Mouse (Mus musculus): Measurements from ENCODE around the gene Stard8. TPM values are rescaled to one million over a fixed set of nuclear protein-coding genes. Genes with fewer than 3 reads are reported as not detected.

Stard8 gene
- polyA plus RNA-seq, 1 experiment from 2014 or later, result 6.7 TPM

GRCm38 (mm10) chrX:99015705-99016104, 12.7 kb downstream of the Stard8 start:
- Histone ChIP-seq H3K9ac (replicated peaks) (no peak overlapping the region), H3K9me3 (no peaks in the 10 kb centered on the region), H3K27me3 (peaks cover 55% of the 10 kb centered on the region), H3K4me2 (no peak overlapping the region), H3K4me3 (replicated peaks) (no peak overlapping the region), H3K36me3 (no peaks in the 10 kb centered on the region), H3K4me1 (replicated peaks) (peaks cover 5% of the 10 kb centered on the region; the same call in 1 of the 2 replicates), H3K27ac (no peak overlapping the region)
- whole genome bisulfite sequencing, result 87% methylated on average over 2 of the region's 2 CpGs
- no peak for ATAC-seq (ENCODE audit: insufficient number of reproducible peaks, insufficient read depth, low FRiP score, low TSS enrichment, low read depth)

DNA sequence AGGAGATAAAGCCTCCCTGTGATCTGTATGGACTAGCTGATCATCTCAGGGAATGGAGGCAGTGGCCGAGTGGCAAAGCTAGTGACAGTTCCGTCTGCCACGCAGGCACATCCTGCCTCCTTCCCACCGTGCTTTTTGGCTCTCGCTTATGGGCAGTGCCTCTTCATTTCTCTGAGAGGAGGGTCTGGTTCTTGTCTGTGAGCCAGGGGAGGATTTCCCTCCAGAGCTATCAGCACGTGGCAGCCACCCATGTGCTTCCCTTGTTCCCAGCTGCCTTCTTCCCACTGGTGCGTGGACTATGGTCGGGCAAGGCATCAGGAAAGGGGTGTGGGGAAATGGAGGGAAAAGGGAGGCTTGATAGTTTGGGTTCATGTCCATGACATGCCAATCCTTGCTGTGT, 13.9 kb downstream of the Stard8 start:
- Histone ChIP-seq H3K4me1 (replicated peaks) (peaks cover 5% of the 10 kb centered on the region; the same call in 1 of the 2 replicates), H3K9ac (replicated peaks) (no peak overlapping the region), H3K4me2 (no peak overlapping the region), H3K27me3 (peaks cover 58% of the 10 kb centered on the region), H3K36me3 (no peaks in the 10 kb centered on the region), H3K27ac (no peak overlapping the region), H3K9me3 (no peaks in the 10 kb centered on the region), H3K4me3 (replicated peaks) (no peak overlapping the region)
- 69% methylated on average over 8 of the region's 8 CpGs for WGBS
- no peak for ATAC-seq (ENCODE audit: insufficient number of reproducible peaks, insufficient read depth, low FRiP score, low TSS enrichment, low read depth)

GRCm38 (mm10) chrX:99017874-99018273, 14.8 kb downstream of the Stard8 start:
- Histone ChIP-seq H3K4me2 (no peak overlapping the region), H3K27me3 (peaks cover 59% of the 10 kb centered on the region), H3K27ac (no peak overlapping the region), H3K36me3 (no peaks in the 10 kb centered on the region), H3K9me3 (no peaks in the 10 kb centered on the region), H3K9ac (replicated peaks) (no peak overlapping the region), H3K4me3 (replicated peaks) (no peak overlapping the region), H3K4me1 (replicated peaks) (peaks cover 5% of the 10 kb centered on the region; the same call in 1 of the 2 replicates)
- no peak for ATAC-seq (ENCODE audit: insufficient number of reproducible peaks, insufficient read depth, low FRiP score, low TSS enrichment, low read depth)
- WGBS, result 86% methylated on average over 6 of the region's 6 CpGs

DNA sequence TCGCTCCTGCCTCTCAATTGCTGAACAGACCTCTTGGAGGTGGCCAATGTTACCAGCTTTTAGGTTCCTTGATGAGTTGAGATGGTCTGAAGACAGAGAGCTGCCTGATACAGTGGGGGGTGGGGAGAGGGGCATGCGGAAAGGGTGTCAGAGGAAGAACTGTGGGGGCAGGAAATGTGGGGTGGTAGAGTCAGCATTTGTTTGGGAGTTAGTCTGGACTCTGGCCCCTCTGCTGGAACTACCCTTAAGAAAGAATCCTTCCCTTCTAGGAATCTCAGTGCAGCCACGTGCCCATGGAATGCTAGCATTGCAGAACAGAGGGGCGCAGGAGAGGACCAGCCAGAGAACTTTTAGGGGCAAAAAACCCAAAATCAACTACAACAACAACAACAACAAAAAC, 16.3 kb downstream of the Stard8 start:
- Histone ChIP-seq H3K4me3 (replicated peaks) (no peak overlapping the region), H3K4me1 (replicated peaks) (peaks cover 5% of the 10 kb centered on the region; the same call in 1 of the 2 replicates), H3K36me3 (no peaks in the 10 kb centered on the region), H3K27ac (0 out of 2 replicates have a peak overlapping the region, but pooled peaks have one; percentile 17), H3K9me3 (no peaks in the 10 kb centered on the region), H3K27me3 (peaks cover 69% of the 10 kb centered on the region), H3K9ac (replicated peaks) (no peak overlapping the region), H3K4me2 (no peak overlapping the region)
- ATAC-seq (ENCODE audit: insufficient number of reproducible peaks, insufficient read depth, low FRiP score, low TSS enrichment, low read depth), result no peak
- 78% methylated on average over 4 of the region's 4 CpGs for WGBS

GRCm38 (mm10) chrX:99020215-99020614, 17.2 kb downstream of the Stard8 start:
- Histone ChIP-seq H3K9ac (replicated peaks) (no peak overlapping the region), H3K4me1 (replicated peaks) (peaks cover 5% of the 10 kb centered on the region; the same call in 1 of the 2 replicates), H3K9me3 (no peaks in the 10 kb centered on the region), H3K27me3 (peaks cover 73% of the 10 kb centered on the region), H3K4me2 (no peak overlapping the region), H3K4me3 (replicated peaks) (no peak overlapping the region), H3K27ac (peak overlapping the region; percentile 70), H3K36me3 (no peaks in the 10 kb centered on the region)
- WGBS, result 33% methylated on average over 4 of the region's 4 CpGs
- peak; percentile 75 for ATAC-seq (ENCODE audit: insufficient number of reproducible peaks, insufficient read depth, low FRiP score, low TSS enrichment, low read depth)

DNA sequence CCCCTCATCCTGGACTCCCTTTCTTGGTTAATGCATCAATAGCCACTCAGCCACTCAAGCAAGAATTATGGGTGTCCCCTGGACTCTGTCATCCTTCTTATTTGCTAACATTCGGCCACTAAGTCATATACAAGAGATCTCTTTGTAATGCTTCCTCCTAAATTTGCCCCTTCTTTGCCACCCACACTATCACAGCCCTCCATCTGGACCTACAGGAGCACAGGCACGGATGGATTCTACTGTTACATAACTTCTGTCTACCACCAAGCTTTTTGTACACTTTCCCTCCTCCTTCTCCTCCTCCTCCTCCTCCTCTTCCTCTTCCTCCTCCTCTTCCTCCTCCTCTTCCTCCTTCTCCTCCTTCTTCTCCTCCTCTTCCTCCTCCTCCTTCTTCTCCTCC, 18.5 kb downstream of the Stard8 start:
- no peak overlapping the region for H3K4me2 ChIP-seq
- no peaks in the 10 kb centered on the region for H3K9me3 ChIP-seq
- H3K4me1 ChIP-seq (replicated peaks), result peaks cover 5% of the 10 kb centered on the region; the same call in 1 of the 2 replicates
- no peak overlapping the region for H3K9ac ChIP-seq (replicated peaks)
- peaks cover 81% of the 10 kb centered on the region for H3K27me3 ChIP-seq
- H3K4me3 ChIP-seq (replicated peaks), result no peak overlapping the region
- H3K36me3 ChIP-seq, result no peaks in the 10 kb centered on the region
- ATAC-seq (ENCODE audit: insufficient number of reproducible peaks, insufficient read depth, low FRiP score, low TSS enrichment, low read depth), result no peak
- 73% methylated on average over 2 of the region's 2 CpGs for WGBS
- H3K27ac ChIP-seq, result no peak overlapping the region

DNA sequence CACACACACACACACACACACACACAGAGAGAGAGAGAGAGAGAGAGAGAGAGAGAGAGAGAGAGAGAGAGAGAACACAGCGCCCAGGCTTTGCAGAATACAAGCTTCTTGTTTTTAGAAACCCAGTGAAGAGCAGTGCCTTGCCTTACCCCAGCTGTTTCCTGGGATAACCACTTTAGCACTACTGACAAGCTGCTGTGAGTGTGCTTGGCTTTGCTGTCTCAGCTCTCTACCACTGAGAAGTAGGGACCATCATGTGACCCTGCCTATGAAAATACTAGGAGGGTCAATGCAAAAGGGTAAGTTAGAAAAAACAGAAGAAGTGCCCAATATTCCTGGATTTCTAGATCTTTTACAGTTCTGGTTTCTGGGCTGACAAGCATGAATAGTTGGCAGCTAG, 20.9 kb downstream of the Stard8 start:
- no peaks in the 10 kb centered on the region for H3K9me3 ChIP-seq
- no peak overlapping the region for H3K27ac ChIP-seq
- 93% methylated on average over 1 of the region's 1 CpGs for WGBS
- no peak for ATAC-seq (ENCODE audit: insufficient number of reproducible peaks, insufficient read depth, low FRiP score, low TSS enrichment, low read depth)
- H3K4me3 ChIP-seq (replicated peaks), result no peak overlapping the region
- H3K27me3 ChIP-seq, result peaks cover 72% of the 10 kb centered on the region
- no peak overlapping the region for H3K4me2 ChIP-seq
- H3K9ac ChIP-seq (replicated peaks), result no peak overlapping the region
- peaks cover 8% of the 10 kb centered on the region for H3K4me1 ChIP-seq (replicated peaks)
- no peaks in the 10 kb centered on the region for H3K36me3 ChIP-seq

GRCm38 (mm10) chrX:99035407-99035806, 32.4 kb downstream of the Stard8 start:
- Histone ChIP-seq H3K36me3 (no peaks in the 10 kb centered on the region), H3K9me3 (no peaks in the 10 kb centered on the region), H3K27me3 (peaks cover 55% of the 10 kb centered on the region), H3K4me2 (no peak overlapping the region), H3K4me1 (replicated peaks) (no peaks in the 10 kb centered on the region), H3K27ac (no peak overlapping the region), H3K4me3 (replicated peaks) (no peak overlapping the region), H3K9ac (replicated peaks) (no peak overlapping the region)
- 66% methylated on average over 3 of the region's 3 CpGs for WGBS
- ATAC-seq (ENCODE audit: insufficient number of reproducible peaks, insufficient read depth, low FRiP score, low TSS enrichment, low read depth), result no peak

DNA sequence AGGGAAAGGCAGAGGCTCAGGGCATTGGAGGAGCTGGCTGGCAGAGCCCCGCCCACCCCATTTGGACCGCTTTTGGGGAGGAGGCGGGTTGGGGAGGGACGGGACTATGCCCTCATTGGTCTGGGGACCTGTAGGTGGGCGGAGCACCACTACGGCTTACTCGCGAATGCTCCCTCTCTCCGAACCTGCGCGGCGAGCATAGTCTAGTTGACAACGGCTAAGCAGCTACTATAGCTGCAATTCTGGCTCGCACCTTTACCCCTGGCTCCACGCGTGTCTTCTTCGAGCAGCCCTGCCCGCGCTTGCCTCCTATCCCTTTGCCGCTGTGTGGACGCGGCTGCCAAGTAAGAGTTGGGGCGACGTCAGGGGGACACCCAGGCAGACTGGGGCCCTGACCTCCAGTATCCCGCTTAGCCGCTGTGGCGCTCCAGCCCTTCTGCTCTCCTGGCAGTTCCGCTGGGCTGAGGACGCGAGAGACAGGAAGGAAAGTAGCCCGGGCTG, 39.5 kb downstream of the Stard8 start:
- H3K9ac ChIP-seq (replicated peaks), result peak overlapping the region; percentile 56
- peak; percentile 96 for ATAC-seq (ENCODE audit: insufficient number of reproducible peaks, insufficient read depth, low FRiP score, low TSS enrichment, low read depth)
- no peaks in the 10 kb centered on the region for H3K36me3 ChIP-seq
- peaks cover 78% of the 10 kb centered on the region for H3K27me3 ChIP-seq
- H3K4me3 ChIP-seq (replicated peaks), result peak overlapping the region; percentile 45
- peak overlapping the region; percentile 73 for H3K4me2 ChIP-seq
- H3K27ac ChIP-seq, result no peak overlapping the region
- H3K9me3 ChIP-seq, result no peaks in the 10 kb centered on the region
- 21% methylated on average over 31 of the region's 31 CpGs for WGBS
- H3K4me1 ChIP-seq (replicated peaks), result peaks cover 4% of the 10 kb centered on the region; the same call in 1 of the 2 replicates

GRCm38 (mm10) chrX:99043275-99043674, 40.2 kb downstream of the Stard8 start:
- H3K4me1 ChIP-seq (replicated peaks), result peaks cover 4% of the 10 kb centered on the region; the same call in 1 of the 2 replicates
- H3K27me3 ChIP-seq, result peaks cover 79% of the 10 kb centered on the region
- no peak for ATAC-seq (ENCODE audit: insufficient number of reproducible peaks, insufficient read depth, low FRiP score, low TSS enrichment, low read depth)
- H3K27ac ChIP-seq, result no peak overlapping the region
- H3K9me3 ChIP-seq, result no peaks in the 10 kb centered on the region
- peak overlapping the region; percentile 73 for H3K4me2 ChIP-seq
- 49% methylated on average over 6 of the region's 6 CpGs for WGBS
- H3K9ac ChIP-seq (replicated peaks), result peak overlapping the region; percentile 56
- no peaks in the 10 kb centered on the region for H3K36me3 ChIP-seq
- H3K4me3 ChIP-seq (replicated peaks), result peak overlapping the region; percentile 45

DNA sequence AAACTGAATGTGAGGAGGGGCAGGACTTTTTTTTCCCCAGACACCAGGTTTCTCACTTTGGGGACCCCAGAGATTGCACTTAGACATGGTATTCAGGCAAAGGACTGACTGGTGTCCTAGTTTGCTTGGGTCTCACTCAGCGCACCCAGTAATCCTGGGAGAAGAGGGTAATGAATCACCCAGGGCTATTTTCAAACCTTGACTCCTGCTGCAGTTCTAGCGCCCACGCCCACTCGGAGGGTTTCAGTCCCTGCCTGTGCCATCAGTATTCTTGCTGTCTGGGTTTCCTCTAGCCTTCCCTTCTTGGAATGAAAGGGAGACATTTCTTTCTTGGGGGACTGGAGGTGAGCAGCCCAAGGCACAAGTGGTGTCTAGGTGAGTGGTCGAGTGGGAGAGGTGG, 40.7 kb downstream of the Stard8 start:
- ATAC-seq (ENCODE audit: insufficient number of reproducible peaks, insufficient read depth, low FRiP score, low TSS enrichment, low read depth), result no peak
- Histone ChIP-seq H3K27me3 (peaks cover 77% of the 10 kb centered on the region), H3K27ac (no peak overlapping the region), H3K4me1 (replicated peaks) (peaks cover 4% of the 10 kb centered on the region; the same call in 1 of the 2 replicates), H3K9me3 (no peaks in the 10 kb centered on the region), H3K9ac (replicated peaks) (no peak overlapping the region), H3K36me3 (no peaks in the 10 kb centered on the region), H3K4me3 (replicated peaks) (no peak overlapping the region), H3K4me2 (peak overlapping the region; percentile 73; the same call in 1 of the 2 replicates)
- 70% methylated on average over 5 of the region's 5 CpGs for WGBS

GRCm38 (mm10) chrX:99045315-99045714, 42.3 kb downstream of the Stard8 start:
- Histone ChIP-seq H3K27me3 (peaks cover 77% of the 10 kb centered on the region), H3K9ac (replicated peaks) (no peak overlapping the region)
- 65% methylated on average over 7 of the region's 7 CpGs for WGBS

More at GRCm38 (mm10) chrX:99045315-99045714, 42.3 kb downstream of the Stard8 start:
- Histone ChIP-seq H3K9me3 (no peaks in the 10 kb centered on the region), H3K4me2 (no peak overlapping the region), H3K4me1 (replicated peaks) (peaks cover 4% of the 10 kb centered on the region; the same call in 1 of the 2 replicates), H3K4me3 (replicated peaks) (no peak overlapping the region), H3K27ac (no peak overlapping the region), H3K36me3 (no peaks in the 10 kb centered on the region)
- ATAC-seq (ENCODE audit: insufficient number of reproducible peaks, insufficient read depth, low FRiP score, low TSS enrichment, low read depth), result no peak

Data from limb, embryonic 12.5 days (tissue).